Mouse (Mus musculus): ENCODE measurements around the gene Hoxd13. TPM values are rescaled to one million over a fixed set of nuclear protein-coding genes. Genes with fewer than 3 reads are reported as not detected.

Gene Hoxd13
- total RNA-seq, 2 experiments from 2014 or later: not detected

- no peak for ATAC-seq (replicated peaks; ENCODE audit: low FRiP score, low TSS enrichment, poor library complexity, severe bottlenecking)
These were observed 35.2 kb downstream of the Hoxd13 start for GRCm38 (mm10) chr2:74703317-74703716.

GRCm38 (mm10) chr2:74703720-74704392 is 35.7 kb downstream of the Hoxd13 start:
- no peak for ATAC-seq (replicated peaks; ENCODE audit: low FRiP score, low TSS enrichment, poor library complexity, severe bottlenecking)

- ATAC-seq (replicated peaks; ENCODE audit: low FRiP score, low TSS enrichment, poor library complexity, severe bottlenecking): no peak
These were observed 36.4 kb downstream of the Hoxd13 start, which contains the start of gene Hoxd8 for GRCm38 (mm10) chr2:74704393-74704998. Hoxd8 (plus strand) TSS chr2:74704615.

GRCm38 (mm10) chr2:74704999-74705466 is 36.9 kb downstream of the Hoxd13 start:
- no peak for ATAC-seq (replicated peaks; ENCODE audit: low FRiP score, low TSS enrichment, poor library complexity, severe bottlenecking)

GRCm38 (mm10) chr2:74705467-74706089 is 37.5 kb downstream of the Hoxd13 start:
- no peak for ATAC-seq (replicated peaks; ENCODE audit: low FRiP score, low TSS enrichment, poor library complexity, severe bottlenecking)

- no peak for ATAC-seq (replicated peaks; ENCODE audit: low FRiP score, low TSS enrichment, poor library complexity, severe bottlenecking)
These were observed 38.4 kb downstream of the Hoxd13 start for GRCm38 (mm10) chr2:74706393-74706960.

- no peak for ATAC-seq (replicated peaks; ENCODE audit: low FRiP score, low TSS enrichment, poor library complexity, severe bottlenecking)
These were observed 39.5 kb downstream of the Hoxd13 start for GRCm38 (mm10) chr2:74707599-74707998.

GRCm38 (mm10) chr2:74708676-74709075 is 40.6 kb downstream of the Hoxd13 start:
- no peak for ATAC-seq (replicated peaks; ENCODE audit: low FRiP score, low TSS enrichment, poor library complexity, severe bottlenecking)

GRCm38 (mm10) chr2:74709465-74710419 is 41.6 kb downstream of the Hoxd13 start:
- no peak for ATAC-seq (replicated peaks; ENCODE audit: low FRiP score, low TSS enrichment, poor library complexity, severe bottlenecking)

- no peak for ATAC-seq (replicated peaks; ENCODE audit: low FRiP score, low TSS enrichment, poor library complexity, severe bottlenecking)
These were observed 42.9 kb downstream of the Hoxd13 start for GRCm38 (mm10) chr2:74710929-74711543.

- no peak for ATAC-seq (replicated peaks; ENCODE audit: low FRiP score, low TSS enrichment, poor library complexity, severe bottlenecking)
These were observed 43.9 kb downstream of the Hoxd13 start, which contains the start of the genes Hoxd3 and Hoxd4 for GRCm38 (mm10) chr2:74711721-74712621. Hoxd3 (plus strand) TSS chr2:74711927. Hoxd4 (plus strand) TSS chr2:74711929.

GRCm38 (mm10) chr2:74713239-74714150 is 45.4 kb downstream of the Hoxd13 start:
- ATAC-seq (replicated peaks; ENCODE audit: low FRiP score, low TSS enrichment, poor library complexity, severe bottlenecking): no peak

- ATAC-seq (replicated peaks; ENCODE audit: low FRiP score, low TSS enrichment, poor library complexity, severe bottlenecking): no peak
These were observed 46.2 kb downstream of the Hoxd13 start for GRCm38 (mm10) chr2:74714156-74714789.

- no peak for ATAC-seq (replicated peaks; ENCODE audit: low FRiP score, low TSS enrichment, poor library complexity, severe bottlenecking)
These were observed 46.8 kb downstream of the Hoxd13 start for GRCm38 (mm10) chr2:74714881-74715280.

GRCm38 (mm10) chr2:74715504-74716241 is 47.6 kb downstream of the Hoxd13 start:
- peak; percentile 96 for ATAC-seq (replicated peaks; ENCODE audit: low FRiP score, low TSS enrichment, poor library complexity, severe bottlenecking)

GRCm38 (mm10) chr2:74720384-74720783 is 52.3 kb downstream of the Hoxd13 start:
- ATAC-seq (replicated peaks; ENCODE audit: low FRiP score, low TSS enrichment, poor library complexity, severe bottlenecking): no peak

Data from megakaryocyte-erythroid progenitor cell, adult 5-6 weeks (primary cell).